Mouse (Mus musculus) testis, adult 2 months (tissue): ENCODE measurements around the gene Gyg.

Experiments
- CTCF ChIP-seq: fragments of 200-500 bp; IDR thresholded peaks from 2 replicates; pipeline ENCODE4 v1.5.1; 2012; ENCODE audit warnings: low read depth, mild to moderate bottlenecking, inconsistent platforms, low read length, moderate library complexity; ENCODE audit not compliant: control insufficient read depth, insufficient read depth, insufficient replicate concordance
- POLR2A ChIP-seq: fragments of 200-500 bp; IDR thresholded peaks from 2 replicates; pipeline ENCODE4 v1.6.1; 2012; ENCODE audit warnings: low read depth, mild to moderate bottlenecking, inconsistent platforms, low read length, moderate library complexity; ENCODE audit not compliant: control insufficient read depth

GRCm38 (mm10) chr3:20111913-20112312 lies 43.2 kb downstream of the Gyg start:
- no peak for TF ChIP-seq POLR2A
- no peak for TF ChIP-seq CTCF
